Mouse (Mus musculus) neutrophil, adult 5-6 weeks (primary cell): ENCODE results near the gene Tgfbr2. TPM values are rescaled to one million over a fixed set of nuclear protein-coding genes. Genes with fewer than 3 reads are reported as not detected.
"Not testable (repeated sequence)": the region's sequence is repeated elsewhere in the genome, so short reads cannot be mapped to it uniquely, and the experiment has no call there.

Source experiments
- ATAC-seq: fragments of 151-379, 151-347 bp; 2 replicates; pipeline ENCODE4 v1.8.0; 2017; ENCODE audit warnings: mild to moderate bottlenecking, moderate TSS enrichment; ENCODE audit not compliant: insufficient number of reproducible peaks, poor library complexity, low FRiP score, severe bottlenecking; ENCODE audit errors: extremely low read depth
- total RNA-seq: library from RNA; stranded (forward); fragments of 200-1000 nt; gene quantifications from 2 replicates; pipeline ENCODE4 v1.2.3, GENCODE M21; 2017

Gene Tgfbr2
- total RNA-seq, 1 experiment from 2014 or later: 138 TPM

GRCm38 (mm10) chr9:116040852-116041251, 134.3 kb downstream of the Tgfbr2 start:
- not testable (repeated sequence) for ATAC-seq

DNA sequence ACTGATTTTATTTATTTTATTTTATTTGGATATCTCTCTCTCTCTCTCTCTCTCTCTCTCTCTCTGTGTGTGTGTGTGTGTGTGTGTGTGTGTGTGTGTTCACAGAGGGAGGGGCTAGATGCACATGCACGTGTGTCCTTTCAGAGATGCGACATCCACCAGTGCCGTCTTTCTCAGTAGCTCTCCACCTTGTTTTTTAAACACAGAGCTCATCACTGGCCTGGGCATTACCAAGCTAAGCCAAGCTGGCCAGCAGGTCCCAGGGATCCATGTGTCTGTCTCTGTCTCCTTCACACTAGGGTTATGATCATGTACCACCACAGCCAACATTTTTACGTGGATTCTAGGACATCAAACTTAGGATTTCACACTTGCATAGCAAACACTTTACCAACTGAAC, 135.2 kb downstream of the Tgfbr2 start:
- no peak for ATAC-seq

- ATAC-seq: no peak
These were observed 136.9 kb downstream of the Tgfbr2 start for GRCm38 (mm10) chr9:116038275-116038674.
